Mouse (Mus musculus): ENCODE results near the gene R3hdm1.

DNA sequence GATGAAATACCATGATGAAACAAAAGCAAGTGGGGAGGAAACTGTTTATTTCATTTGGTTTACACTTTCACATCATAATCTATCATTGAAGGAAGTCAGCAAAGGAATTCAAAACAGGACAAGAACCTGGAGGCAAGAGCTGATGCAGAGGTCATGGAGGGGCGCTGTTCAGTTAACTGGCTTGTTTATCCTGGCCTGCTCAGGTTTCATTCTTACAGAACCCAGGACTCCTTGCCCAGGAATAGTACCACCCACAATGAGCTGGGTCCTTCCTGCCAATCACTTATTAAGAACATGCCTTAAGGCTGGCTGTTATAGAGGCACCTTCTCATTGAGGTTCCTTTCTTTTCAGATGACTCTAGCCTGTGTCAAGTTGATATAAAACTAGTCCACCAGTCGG lies 90.9 kb downstream of the R3hdm1 start:
- TF ChIP-seq CTCF (IDR thresholded peaks at IDR 0.05; ENCODE audit: low read depth, low read length) (no peak), POLR2A (IDR thresholded peaks at IDR 0.05; ENCODE audit: borderline replicate concordance, low read depth, low read length) (no peak)

Measured in bone marrow macrophage, adult 2 months (primary cell).